Mouse (Mus musculus) lung, adult 2 months (tissue): Measurements from ENCODE around the gene Olfr554. TPM values are rescaled to one million over a fixed set of nuclear protein-coding genes. Genes with fewer than 3 reads are reported as not detected.

ENCODE experiments used
- DNase-seq: peaks from one replicate; pipeline ENCODE4 v3.0.0; 2022
- H3K4me1 ChIP-seq: fragments of 200-500 bp; 2 replicates; pipeline ENCODE4 v1.6.1; 2011; ENCODE audit warnings: low read length; ENCODE audit not compliant: control insufficient read depth, insufficient read depth
- H3K4me3 ChIP-seq: fragments of 200-500 bp; replicated peaks from 2 replicates; pipeline ENCODE3; 2011; ENCODE audit warnings: low read depth, mild to moderate bottlenecking, control low read depth, low read length; ENCODE audit errors: extremely low read depth
- CTCF ChIP-seq: fragments of 200-500 bp; IDR thresholded peaks from 2 replicates; pipeline ENCODE4 v1.5.1; 2011; ENCODE audit warnings: mild to moderate bottlenecking, low read length, control low read depth; ENCODE audit not compliant: insufficient read depth
- POLR2A ChIP-seq: fragments of 200-500 bp; IDR thresholded peaks from 2 replicates; pipeline ENCODE4 v1.6.1; 2011; ENCODE audit warnings: low read depth, mild to moderate bottlenecking, control low read depth, low read length, borderline replicate concordance; ENCODE audit errors: extremely low read depth
- WGBS: fragments of 180-500 bp; shearing (Covaris S2); methylation state at CpG from one replicate; pipeline ENCODE4 v1.1.7; 2018; 5-methylcytosine and 5-hydroxymethylcytosine counted together
- polyA plus RNA-seq: library from polyadenylated mRNA; depleted of rRNA; stranded (reverse); fragments of >200 nt; gene quantifications from 2 replicates; pipeline ENCODE4 v1.2.3, GENCODE M21; 2012; rRNA removed

Gene Olfr554
- polyA plus RNA-seq, 1 experiment: not detected

GRCm38 (mm10) chr7:102665378-102665777 is 27.1 kb downstream of the Olfr554 start:
- 27% methylated on average over 2 of the region's 2 CpGs for WGBS
- DNase-seq: no peak
- no peak for TF ChIP-seq POLR2A
- no peak for TF ChIP-seq CTCF
- Histone ChIP-seq H3K4me1 (no peaks in the 10 kb centered on the region), H3K4me3 (no peak overlapping the region)

GRCm38 (mm10) chr7:102676225-102676624 is 38.0 kb downstream of the Olfr554 start:
- Histone ChIP-seq H3K4me1 (no peaks in the 10 kb centered on the region), H3K4me3 (no peak overlapping the region)
- 73% methylated on average over 2 of the region's 2 CpGs for WGBS
- no peak for DNase-seq
- TF ChIP-seq CTCF (no peak), POLR2A (no peak)

- TF ChIP-seq POLR2A: no peak
- TF ChIP-seq CTCF: no peak
- 78% methylated on average over 1 of the region's 1 CpGs for WGBS
- Histone ChIP-seq H3K4me1 (no peaks in the 10 kb centered on the region), H3K4me3 (no peak overlapping the region)
- no peak for DNase-seq
Measured at GRCm38 (mm10) chr7:102681916-102682315, 43.7 kb downstream of the Olfr554 start.

DNA sequence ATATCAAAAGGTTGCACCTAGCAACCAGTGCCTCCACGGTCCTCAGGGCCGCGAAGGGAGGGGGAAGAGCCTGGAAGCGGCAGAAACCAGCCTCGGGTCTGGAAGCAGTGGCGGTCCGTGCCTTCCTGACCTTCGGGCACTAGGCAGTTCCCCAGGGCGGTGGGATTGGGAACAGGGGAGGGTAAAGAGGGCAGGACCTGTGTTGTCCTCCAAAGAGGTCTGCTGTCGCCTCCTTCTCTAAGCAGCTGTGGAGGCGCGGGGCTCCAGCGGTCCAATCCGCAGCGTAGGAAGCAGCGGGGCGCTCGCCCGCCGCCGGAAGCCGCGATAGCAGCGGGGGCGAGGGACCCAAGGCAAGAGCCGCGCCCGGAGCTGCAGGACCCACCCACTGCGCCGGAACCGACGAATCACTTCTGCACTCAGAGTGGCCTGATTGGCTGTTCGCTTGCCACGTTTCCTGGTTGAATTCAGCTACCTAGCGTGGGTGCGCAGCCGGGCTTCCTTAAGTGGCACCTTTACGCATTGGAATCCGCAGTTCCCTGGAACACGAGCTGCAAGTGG is 48.8 kb downstream of the Olfr554 start, which contains the start of gene Trim68:
TSS of gene Trim68 (minus strand) at position 384 of the 558 bp plus-strand sequence.
- TF ChIP-seq CTCF (no peak), POLR2A (peak; percentile 58; the same call in 1 of the 2 replicates)
- Histone ChIP-seq H3K4me3 (peak within 1 kb of the TSS; percentile 89), H3K4me1 (peaks cover 4% of the 10 kb centered on the region; the same call in 1 of the 2 replicates)
- DNase-seq: peak; percentile 85
- WGBS: under 1% methylated on average over 40 of the region's 40 CpGs

Other genes starting within 250 kb of the Olfr554 start
- 5.9 and 7.2 TPM in 2 replicates for gene Rrm1, start 196.7 kb upstream of the Olfr554 start, polyA plus RNA-seq
- not detected in 2 replicates for gene Olfr543, start 156.8 kb upstream of the Olfr554 start, polyA plus RNA-seq
- not detected in 2 replicates for gene Olfr544, start 150.1 kb upstream of the Olfr554 start, polyA plus RNA-seq
- gene Olfr545, start 138.9 kb upstream of the Olfr554 start, polyA plus RNA-seq: not detected in 2 replicates
- not detected in 2 replicates for gene Olfr547, start 103.7 kb upstream of the Olfr554 start, polyA plus RNA-seq
- not detected in 2 replicates for gene Olfr548-ps1, start 97.5 kb upstream of the Olfr554 start, polyA plus RNA-seq
- not detected in 2 replicates for gene Olfr549, start 88.6 kb upstream of the Olfr554 start, polyA plus RNA-seq
- gene Trim21, start 72.9 kb upstream of the Olfr554 start, polyA plus RNA-seq: 6.1 and 9.7 TPM in 2 replicates
- 8.4 and 9.4 TPM in 2 replicates for gene Olfr550, start 67.0 kb upstream of the Olfr554 start, polyA plus RNA-seq
- gene Olfr551, start 46.5 kb upstream of the Olfr554 start, polyA plus RNA-seq: not detected in 2 replicates
- 0.13 and 0.16 TPM in 2 replicates for gene Olfr552, start 40.7 kb upstream of the Olfr554 start, polyA plus RNA-seq
- not detected in 2 replicates for gene Olfr553, start 20.2 kb upstream of the Olfr554 start, polyA plus RNA-seq
- not detected in 2 replicates for gene Olfr555, start 20.4 kb downstream of the Olfr554 start, polyA plus RNA-seq
- gene Olfr556, start 26.5 kb downstream of the Olfr554 start, polyA plus RNA-seq: 0.12 and 0.19 TPM in 2 replicates
- gene Trim68, start 48.9 kb downstream of the Olfr554 start, polyA plus RNA-seq: 16.7 and 23.7 TPM in 2 replicates
- 0.26 TPM in 1 of 2 replicates, not detected in the other for gene Olfr557, start 57.5 kb downstream of the Olfr554 start, polyA plus RNA-seq
- 0.17 and 0.37 TPM in 2 replicates for gene Olfr558, start 63.8 kb downstream of the Olfr554 start, polyA plus RNA-seq
- gene Olfr33, start 80.6 kb downstream of the Olfr554 start, polyA plus RNA-seq: not detected in 2 replicates
- not detected in 2 replicates for gene Olfr559, start 89.1 kb downstream of the Olfr554 start, polyA plus RNA-seq
- gene Olfr560, start 120.9 kb downstream of the Olfr554 start, polyA plus RNA-seq: not detected in 2 replicates
- gene Olfr78, start 121.0 kb downstream of the Olfr554 start, polyA plus RNA-seq: 0.53 and 1.7 TPM in 2 replicates
- gene Olfr561, start 132.8 kb downstream of the Olfr554 start, polyA plus RNA-seq: 0.10 TPM in 1 of 2 replicates, not detected in the other
- gene Olfr564, start 165.0 kb downstream of the Olfr554 start, polyA plus RNA-seq: not detected in 2 replicates
- gene Olfr566, start 220.3 kb downstream of the Olfr554 start, polyA plus RNA-seq: not detected in 2 replicates
- not detected in 2 replicates for gene Olfr568, start 238.7 kb downstream of the Olfr554 start, polyA plus RNA-seq